Mouse (Mus musculus) midbrain, embryonic 13.5 days (tissue): ENCODE data around the gene Rnf126. TPM values are rescaled to one million over a fixed set of nuclear protein-coding genes. Genes with fewer than 3 reads are reported as not detected.
A peak's percentile ranks its signal among the peaks of the same experiment; 100 is the strongest.
"Not testable (repeated sequence)": the region's sequence is repeated elsewhere in the genome, so short reads cannot be mapped to it uniquely, and the experiment has no call there.

Source experiments
- ATAC-seq: fragments of 200-750 bp; cut with Nextera tagmentation; 2 replicates; pipeline ENCODE4 v1.8.0; 2017; ENCODE audit warnings: mild to moderate bottlenecking, moderate TSS enrichment, moderate library complexity
- H3K27ac ChIP-seq: fragments of 300-500 bp; sonication (generic); 2 replicates; pipeline ENCODE4 v1.5.1; 2015; ENCODE audit warnings: inconsistent platforms, mild to moderate bottlenecking, moderate library complexity
- H3K27me3 ChIP-seq: fragments of 300-500 bp; sonication (generic); 2 replicates; pipeline ENCODE4 v1.6.1; 2015; ENCODE audit warnings: mild to moderate bottlenecking, inconsistent platforms
- H3K36me3 ChIP-seq: fragments of 300-500 bp; sonication (generic); 2 replicates; pipeline ENCODE4 v1.6.1; 2015; ENCODE audit warnings: mild to moderate bottlenecking, inconsistent platforms
- H3K4me1 ChIP-seq: fragments of 300-500 bp; sonication (generic); replicated peaks from 2 replicates; pipeline ENCODE4 v1.6.1; 2015; ENCODE audit warnings: inconsistent platforms
- H3K4me2 ChIP-seq: fragments of 300-500 bp; sonication (generic); replicated peaks from 2 replicates; pipeline ENCODE4 v1.6.1; 2015; ENCODE audit warnings: moderate library complexity, mild to moderate bottlenecking, inconsistent platforms
- H3K4me3 ChIP-seq: fragments of 300-500 bp; sonication (generic); replicated peaks from 2 replicates; pipeline ENCODE4 v1.5.1; 2015; ENCODE audit warnings: mild to moderate bottlenecking, inconsistent platforms
- H3K9ac ChIP-seq: fragments of 300-500 bp; sonication (generic); replicated peaks from 2 replicates; pipeline ENCODE4 v1.6.1; 2015; ENCODE audit warnings: mild to moderate bottlenecking, inconsistent platforms
- H3K9me3 ChIP-seq: fragments of 300-500 bp; sonication (generic); 2 replicates; pipeline ENCODE4 v1.6.1; 2016; ENCODE audit warnings: mild to moderate bottlenecking, inconsistent platforms
- WGBS: fragments of 180-500 bp; shearing (Covaris S2); methylation state at CpG from one replicate; pipeline ENCODE4 v1.1.7; 2015; 5-methylcytosine and 5-hydroxymethylcytosine counted together
- polyA plus RNA-seq: library from polyadenylated mRNA; unstranded; fragments of >200 nt; fragmentation: Nextera tagmentation; extraction: Ambion mirVana; gene quantifications from 2 replicates; pipeline ENCODE4 v1.2.1, GENCODE M21; 2015

The Rnf126 gene
- polyA plus RNA-seq, 1 experiment from 2014 or later: 82.3 TPM

GRCm38 (mm10) chr10:79759675-79760074 lies 7.1 kb downstream of the Rnf126 start:
- H3K4me2 ChIP-seq, H3K27me3 ChIP-seq, ATAC-seq, H3K9me3 ChIP-seq, H3K4me3 ChIP-seq, H3K9ac ChIP-seq, H3K27ac ChIP-seq: not testable (repeated sequence)
- Histone ChIP-seq H3K36me3 (peaks cover 68% of the 10 kb centered on the region), H3K4me1 (peaks cover 25% of the 10 kb centered on the region)
- WGBS: 89% methylated on average over 1 of the region's 1 CpGs

GRCm38 (mm10) chr10:79756660-79757059 lies 10.1 kb downstream of the Rnf126 start:
- Histone ChIP-seq H3K36me3 (peaks cover 58% of the 10 kb centered on the region), H3K4me1 (peaks cover 13% of the 10 kb centered on the region), H3K4me3 (no peak overlapping the region), H3K9ac (no peak overlapping the region), H3K4me2 (no peak overlapping the region), H3K27ac (no peak overlapping the region), H3K27me3 (0 out of 2 replicates have a peak, but pooled peaks cover 3% of the 10 kb centered on the region), H3K9me3 (no peaks in the 10 kb centered on the region)
- no peak for ATAC-seq
- 93% methylated on average over 24 of the region's 24 CpGs for WGBS

DNA sequence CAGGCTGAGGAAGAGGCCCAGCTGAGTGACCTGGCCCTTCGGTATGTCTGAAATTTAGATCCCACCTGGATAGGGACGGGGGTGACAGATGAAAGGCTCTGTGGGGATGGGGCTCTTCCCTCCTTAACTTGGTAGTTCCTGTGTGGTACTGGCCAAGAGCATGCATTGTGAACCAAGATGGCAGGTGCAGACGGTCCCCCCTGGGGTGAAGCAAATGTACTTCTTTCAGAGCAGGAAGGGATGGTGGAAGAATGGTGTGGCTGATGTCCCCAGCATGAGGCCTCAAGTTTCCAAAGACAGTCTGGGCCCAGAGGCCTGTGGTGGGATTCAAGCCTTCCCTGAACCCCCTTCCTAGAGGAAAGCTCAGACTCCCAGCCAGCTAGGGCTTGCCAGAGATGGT lies 10.9 kb downstream of the Rnf126 start:
- WGBS: 83% methylated on average over 3 of the region's 3 CpGs
- Histone ChIP-seq H3K4me2 (no peak overlapping the region), H3K4me3 (no peak overlapping the region), H3K27me3 (0 out of 2 replicates have a peak, but pooled peaks cover 3% of the 10 kb centered on the region), H3K9me3 (no peaks in the 10 kb centered on the region), H3K4me1 (peaks cover 13% of the 10 kb centered on the region), H3K36me3 (peaks cover 50% of the 10 kb centered on the region), H3K9ac (no peak overlapping the region), H3K27ac (no peak overlapping the region)
- ATAC-seq: no peak

GRCm38 (mm10) chr10:79754856-79755516 lies 11.8 kb downstream of the Rnf126 start, which contains the start of gene Fgf22:
Fgf22 (plus strand) TSS chr10:79755076.
- H3K36me3 ChIP-seq: peaks cover 42% of the 10 kb centered on the region
- no peak within 1 kb of the TSS for H3K27ac ChIP-seq
- H3K4me2 ChIP-seq: peak within 1 kb of the TSS; percentile 74
- 1% methylated on average over 36 of the region's 36 CpGs for WGBS
- peaks cover 13% of the 10 kb centered on the region for H3K4me1 ChIP-seq
- H3K9me3 ChIP-seq: no peaks in the 10 kb centered on the region
- peak; percentile 90 for ATAC-seq
- peak within 1 kb of the TSS; percentile 43 for H3K4me3 ChIP-seq
- 0 out of 2 replicates have a peak, but pooled peaks cover 3% of the 10 kb centered on the region for H3K27me3 ChIP-seq
- H3K9ac ChIP-seq: peak within 1 kb of the TSS; percentile 62

- no peak for ATAC-seq
- Histone ChIP-seq H3K36me3 (peaks cover 11% of the 10 kb centered on the region), H3K27ac (no peak overlapping the region), H3K4me2 (no peak overlapping the region), H3K4me3 (no peak overlapping the region), H3K9ac (no peak overlapping the region), H3K9me3 (no peaks in the 10 kb centered on the region), H3K4me1 (peaks cover 15% of the 10 kb centered on the region), H3K27me3 (no peaks in the 10 kb centered on the region)
- WGBS: 79% methylated on average over 6 of the region's 6 CpGs
These were observed 18.3 kb downstream of the Rnf126 start for GRCm38 (mm10) chr10:79748496-79748895.

DNA sequence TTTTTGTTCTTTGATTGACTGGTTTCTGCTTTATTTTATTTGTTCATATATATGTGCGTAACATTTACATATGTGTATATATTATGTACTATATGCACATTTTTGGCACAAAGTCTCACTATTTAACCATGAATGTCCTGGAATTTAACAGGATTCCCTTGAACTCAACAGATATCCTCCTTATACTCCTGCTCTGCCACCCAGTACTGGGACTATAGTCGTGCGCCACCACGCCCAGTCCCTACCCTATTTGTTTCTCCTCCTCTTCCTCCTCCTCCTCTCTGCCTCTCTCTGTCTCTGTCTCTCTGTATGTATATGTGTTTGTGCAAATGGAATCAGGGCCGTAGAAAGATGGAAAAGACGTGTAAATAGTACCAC lies 20.0 kb downstream of the Rnf126 start:
- peak; percentile 77 for ATAC-seq
- peak overlapping the region; percentile 80 for H3K4me2 ChIP-seq
- WGBS: 23% methylated on average over 6 of the region's 6 CpGs
- no peak overlapping the region for H3K27ac ChIP-seq
- H3K4me1 ChIP-seq: peaks cover 15% of the 10 kb centered on the region
- peaks cover 27% of the 10 kb centered on the region for H3K36me3 ChIP-seq
- H3K9me3 ChIP-seq: no peaks in the 10 kb centered on the region
- H3K9ac ChIP-seq: peak overlapping the region; percentile 50; the same call in 1 of the 2 replicates
- no peaks in the 10 kb centered on the region for H3K27me3 ChIP-seq
- H3K4me3 ChIP-seq: peak overlapping the region; percentile 24

DNA sequence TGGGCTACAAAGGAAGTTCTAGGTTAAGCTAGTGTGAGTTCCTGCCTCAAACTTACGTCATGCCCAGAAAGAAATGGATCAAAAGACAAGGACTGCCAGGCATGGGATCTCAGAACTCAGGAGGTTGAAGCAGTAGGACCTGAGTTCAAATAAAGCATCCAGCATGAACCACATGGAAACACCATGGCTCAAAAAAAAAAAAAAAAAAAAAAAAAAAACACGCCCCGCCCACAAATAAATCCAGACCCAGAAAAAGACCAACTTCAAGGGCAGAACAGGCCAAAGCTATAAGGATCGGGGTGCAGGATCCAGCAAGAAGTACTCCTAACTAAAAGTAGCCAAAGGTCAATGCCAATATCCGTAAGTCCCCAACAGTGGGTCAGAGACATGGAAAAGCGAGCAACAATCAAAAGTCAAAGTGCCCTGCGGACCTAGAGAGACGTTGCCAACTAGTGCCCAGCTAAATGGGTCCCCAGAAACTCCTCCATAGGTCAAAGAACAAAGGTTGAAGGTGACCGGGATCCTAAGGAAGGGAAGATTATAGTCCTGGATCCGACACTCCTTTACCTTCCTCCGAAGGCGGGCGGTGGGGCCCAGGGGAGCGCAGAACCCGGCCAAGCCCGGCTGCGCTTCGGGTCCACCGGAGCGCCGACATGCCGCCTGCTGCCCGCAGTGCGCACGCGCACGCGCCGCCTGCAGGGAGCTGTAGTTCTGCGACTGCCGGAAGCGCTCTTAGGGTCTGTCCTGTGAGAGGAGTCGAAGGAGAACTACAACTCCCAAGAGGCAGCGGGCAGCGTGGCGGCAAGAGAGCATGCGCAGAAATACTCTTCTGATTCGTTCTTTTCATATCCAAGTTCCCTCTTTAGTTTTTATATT lies 20.6 kb downstream of the Rnf126 start, which contains the start of gene Polrmt:
Polrmt (minus strand) TSS at position 684 of the 876 bp plus-strand sequence.
- Histone ChIP-seq H3K9me3 (no peaks in the 10 kb centered on the region), H3K4me2 (peak within 1 kb of the TSS; percentile 80), H3K27me3 (no peaks in the 10 kb centered on the region), H3K36me3 (peaks cover 33% of the 10 kb centered on the region), H3K4me1 (peaks cover 15% of the 10 kb centered on the region), H3K9ac (peak within 1 kb of the TSS; percentile 73), H3K4me3 (peak within 1 kb of the TSS; percentile 66), H3K27ac (no peak within 1 kb of the TSS)
- ATAC-seq: peak; percentile 97
- 4% methylated on average over 38 of the region's 38 CpGs for WGBS

GRCm38 (mm10) chr10:79745411-79745810 lies 21.3 kb downstream of the Rnf126 start:
- ATAC-seq: no peak
- H3K9me3 ChIP-seq: peaks cover 1% of the 10 kb centered on the region; the same call in 1 of the 2 replicates
- H3K4me2 ChIP-seq: peak overlapping the region; percentile 80
- peaks cover 41% of the 10 kb centered on the region for H3K36me3 ChIP-seq
- 95% methylated on average over 3 of the region's 3 CpGs for WGBS
- H3K27me3 ChIP-seq: no peaks in the 10 kb centered on the region
- no peak overlapping the region for H3K27ac ChIP-seq
- peak overlapping the region; percentile 66 for H3K4me3 ChIP-seq
- peak overlapping the region; percentile 73; the same call in 1 of the 2 replicates for H3K9ac ChIP-seq
- peaks cover 15% of the 10 kb centered on the region for H3K4me1 ChIP-seq

DNA sequence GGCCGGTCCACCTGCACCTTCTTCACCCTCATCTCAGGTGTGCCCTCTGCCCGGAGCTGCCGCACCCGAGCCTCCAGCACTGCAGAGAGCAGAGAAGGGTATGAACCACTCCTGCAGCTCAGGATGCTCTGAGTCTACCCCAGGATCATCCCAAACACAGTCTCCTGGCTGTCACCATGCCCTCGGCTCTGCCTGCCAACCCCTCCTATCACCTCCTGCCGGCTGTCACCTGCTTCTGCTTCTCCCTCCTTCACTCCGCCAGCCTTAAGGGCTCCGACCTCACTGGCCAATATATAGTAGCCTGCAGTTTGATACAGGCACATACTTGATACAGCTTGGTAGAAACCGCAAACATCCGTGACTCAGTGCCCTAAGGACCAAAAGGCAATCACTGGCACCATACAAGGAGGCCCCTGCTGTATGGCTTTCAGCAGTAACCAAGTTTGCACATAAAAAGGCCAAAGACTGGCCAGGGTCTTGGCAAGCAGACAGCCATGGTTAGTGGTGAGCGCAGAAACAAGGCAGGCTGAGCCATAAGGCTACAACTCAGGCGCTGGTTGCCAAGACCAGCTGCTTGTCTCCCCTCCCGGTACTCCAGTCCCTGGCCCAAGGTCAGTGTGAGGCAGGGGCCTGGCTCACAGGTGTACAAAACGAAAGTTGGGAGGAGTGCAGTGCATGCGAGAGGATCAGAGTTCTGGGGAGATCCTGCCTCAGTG lies 22.9 kb downstream of the Rnf126 start:
- H3K4me3 ChIP-seq: no peak overlapping the region
- no peak overlapping the region for H3K4me2 ChIP-seq
- no peaks in the 10 kb centered on the region for H3K27me3 ChIP-seq
- H3K9me3 ChIP-seq: peaks cover 17% of the 10 kb centered on the region; the same call in 1 of the 2 replicates
- no peak overlapping the region; the same call in 1 of the 2 replicates for H3K9ac ChIP-seq
- H3K4me1 ChIP-seq: peaks cover 15% of the 10 kb centered on the region
- no peak overlapping the region for H3K27ac ChIP-seq
- ATAC-seq: no peak
- WGBS: 92% methylated on average over 15 of the region's 15 CpGs
- peaks cover 57% of the 10 kb centered on the region for H3K36me3 ChIP-seq

DNA sequence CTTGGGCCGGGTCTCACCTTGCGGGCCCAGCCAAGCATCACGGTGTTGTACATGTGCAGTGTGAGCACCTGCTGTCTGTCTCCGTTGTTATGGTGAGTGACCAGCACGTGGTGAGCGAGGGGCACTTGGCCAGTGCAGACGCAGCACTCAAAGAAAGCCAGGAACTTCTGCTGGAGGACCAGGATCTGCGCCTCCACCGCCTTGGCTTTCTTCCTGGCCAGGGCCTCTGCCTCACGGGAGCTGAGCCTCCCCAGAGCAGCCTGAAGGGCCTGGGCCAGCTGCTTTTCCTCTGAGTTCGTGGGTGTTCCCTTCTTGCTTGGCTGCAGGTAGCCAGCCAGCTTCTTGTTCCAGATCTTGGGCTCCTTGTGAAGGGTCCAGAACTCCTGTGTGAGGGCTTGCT lies 23.6 kb downstream of the Rnf126 start:
- Histone ChIP-seq H3K9ac (no peak overlapping the region), H3K9me3 (peaks cover 23% of the 10 kb centered on the region), H3K27me3 (no peaks in the 10 kb centered on the region), H3K4me2 (no peak overlapping the region), H3K4me1 (peaks cover 15% of the 10 kb centered on the region), H3K27ac (no peak overlapping the region), H3K36me3 (peaks cover 63% of the 10 kb centered on the region), H3K4me3 (no peak overlapping the region)
- ATAC-seq: no peak
- WGBS: 90% methylated on average over 11 of the region's 11 CpGs

DNA sequence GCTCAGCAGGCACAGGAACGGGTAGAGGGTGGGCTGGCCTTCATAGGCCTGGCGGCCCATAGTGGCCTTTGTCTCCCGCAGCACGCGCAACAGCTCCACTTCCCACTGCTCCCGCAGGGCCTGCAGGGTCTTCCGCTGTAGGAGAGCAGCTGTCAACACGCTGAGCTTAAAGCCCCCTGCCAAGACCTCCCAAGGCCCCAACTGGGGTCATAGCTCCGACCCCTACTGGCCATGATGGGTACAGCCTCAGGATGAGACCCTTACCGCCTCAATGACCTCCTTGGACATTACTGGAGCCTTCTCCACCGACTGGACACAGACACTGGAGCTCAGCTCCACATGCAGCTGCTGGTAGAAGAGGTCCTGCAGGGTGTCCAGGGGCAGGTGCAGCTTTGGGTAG lies 25.9 kb downstream of the Rnf126 start:
- peaks cover 35% of the 10 kb centered on the region for H3K9me3 ChIP-seq
- no peak overlapping the region for H3K27ac ChIP-seq
- peaks cover 86% of the 10 kb centered on the region for H3K36me3 ChIP-seq
- no peak overlapping the region for H3K4me3 ChIP-seq
- no peak overlapping the region for H3K4me2 ChIP-seq
- peaks cover 9% of the 10 kb centered on the region for H3K27me3 ChIP-seq
- H3K4me1 ChIP-seq: peaks cover 8% of the 10 kb centered on the region
- ATAC-seq: no peak
- WGBS: 59% methylated on average over 11 of the region's 11 CpGs
- no peak overlapping the region for H3K9ac ChIP-seq
